Mouse (Mus musculus) hindbrain, embryonic 12.5 days (tissue): ENCODE measurements around the gene Pkp1. TPM values are rescaled to one million over a fixed set of nuclear protein-coding genes. Genes with fewer than 3 reads are reported as not detected.

Experiments used
- ATAC-seq: fragments of 200-750 bp; cut with Nextera tagmentation; 2 replicates; pipeline ENCODE4 v1.8.0; 2017; ENCODE audit warnings: moderate TSS enrichment; ENCODE audit not compliant: low FRiP score
- H3K27ac ChIP-seq: fragments of 300-500 bp; sonication (generic); 2 replicates; pipeline ENCODE4 v1.5.1; 2016; ENCODE audit warnings: mild to moderate bottlenecking
- H3K27me3 ChIP-seq: fragments of 300-500 bp; sonication (generic); 2 replicates; pipeline ENCODE4 v1.6.1; 2016; ENCODE audit warnings: mild to moderate bottlenecking
- H3K36me3 ChIP-seq: fragments of 300-500 bp; sonication (generic); 2 replicates; pipeline ENCODE4 v1.6.1; 2016; ENCODE audit warnings: mild to moderate bottlenecking
- H3K4me1 ChIP-seq: fragments of 300-500 bp; sonication (generic); 2 replicates; pipeline ENCODE4 v1.6.1; 2016
- H3K4me2 ChIP-seq: fragments of 300-500 bp; sonication (generic); replicated peaks from 2 replicates; pipeline ENCODE4 v1.6.1; 2016; ENCODE audit warnings: mild to moderate bottlenecking
- H3K4me3 ChIP-seq: fragments of 300-500 bp; sonication (generic); 2 replicates; pipeline ENCODE4 v1.5.1; 2016; ENCODE audit warnings: mild to moderate bottlenecking
- H3K9ac ChIP-seq: fragments of 300-500 bp; sonication (generic); 2 replicates; pipeline ENCODE4 v1.6.1; 2016; ENCODE audit warnings: mild to moderate bottlenecking, moderate library complexity
- H3K9me3 ChIP-seq: fragments of 300-500 bp; sonication (generic); replicated peaks from 2 replicates; pipeline ENCODE4 v1.6.1; 2016; ENCODE audit warnings: mild to moderate bottlenecking
- WGBS: fragments of 180-500 bp; shearing (Covaris S2); methylation state at CpG from one replicate; pipeline ENCODE4 v1.1.7; 2016; 5-methylcytosine and 5-hydroxymethylcytosine counted together
- polyA plus RNA-seq: library from polyadenylated mRNA; unstranded; fragments of >200 nt; fragmentation: Nextera tagmentation; extraction: Ambion mirVana; gene quantifications from 2 replicates; pipeline ENCODE4 v1.2.1, GENCODE M21; 2016

Pkp1 gene
- polyA plus RNA-seq, 1 experiment from 2014 or later: 0.39 TPM

GRCm38 (mm10) chr1:135936091-135936490 is 17.1 kb upstream of the Pkp1 start:
- H3K27me3 ChIP-seq: no peaks in the 10 kb centered on the region
- ATAC-seq: no peak
- H3K27ac ChIP-seq: no peak overlapping the region
- no peak overlapping the region for H3K9ac ChIP-seq
- no peak overlapping the region for H3K4me2 ChIP-seq
- H3K4me3 ChIP-seq: no peak overlapping the region
- no peaks in the 10 kb centered on the region for H3K4me1 ChIP-seq
- 71% methylated on average over 1 of the region's 1 CpGs for WGBS
- H3K36me3 ChIP-seq: no peaks in the 10 kb centered on the region
- no peaks in the 10 kb centered on the region for H3K9me3 ChIP-seq

- no peak overlapping the region for H3K27ac ChIP-seq
- 81% methylated on average over 18 of the region's 18 CpGs for WGBS
- 0 out of 2 replicates have a peak, but pooled peaks cover 4% of the 10 kb centered on the region for H3K4me1 ChIP-seq
- no peak overlapping the region for H3K4me2 ChIP-seq
- no peaks in the 10 kb centered on the region for H3K36me3 ChIP-seq
- H3K4me3 ChIP-seq: no peak overlapping the region
- no peaks in the 10 kb centered on the region for H3K27me3 ChIP-seq
- no peaks in the 10 kb centered on the region for H3K9me3 ChIP-seq
- no peak for ATAC-seq
- no peak overlapping the region for H3K9ac ChIP-seq
Observed at GRCm38 (mm10) chr1:135933704-135934293, 14.8 kb upstream of the Pkp1 start.

GRCm38 (mm10) chr1:135929876-135930275 is 10.9 kb upstream of the Pkp1 start:
- 0 out of 2 replicates have a peak, but pooled peaks cover 3% of the 10 kb centered on the region for H3K27me3 ChIP-seq
- no peaks in the 10 kb centered on the region for H3K36me3 ChIP-seq
- no peak overlapping the region for H3K4me2 ChIP-seq
- ATAC-seq: no peak
- H3K4me3 ChIP-seq: no peak overlapping the region
- no peak overlapping the region for H3K9ac ChIP-seq
- no peak overlapping the region for H3K27ac ChIP-seq
- 60% methylated on average over 3 of the region's 3 CpGs for WGBS
- H3K4me1 ChIP-seq: 0 out of 2 replicates have a peak, but pooled peaks cover 4% of the 10 kb centered on the region
- no peaks in the 10 kb centered on the region for H3K9me3 ChIP-seq

GRCm38 (mm10) chr1:135925848-135926247 is 6.8 kb upstream of the Pkp1 start:
- Histone ChIP-seq H3K27me3 (peaks cover 26% of the 10 kb centered on the region), H3K27ac (no peak overlapping the region), H3K9me3 (no peaks in the 10 kb centered on the region), H3K4me1 (0 out of 2 replicates have a peak, but pooled peaks cover 4% of the 10 kb centered on the region), H3K9ac (no peak overlapping the region), H3K36me3 (no peaks in the 10 kb centered on the region), H3K4me2 (no peak overlapping the region), H3K4me3 (no peak overlapping the region)
- no peak for ATAC-seq
- 77% methylated on average over 5 of the region's 5 CpGs for WGBS

GRCm38 (mm10) chr1:135924377-135924994 is 5.5 kb upstream of the Pkp1 start:
- peaks cover 39% of the 10 kb centered on the region for H3K27me3 ChIP-seq
- no peaks in the 10 kb centered on the region for H3K9me3 ChIP-seq
- 72% methylated on average over 5 of the region's 5 CpGs for WGBS
- no peaks in the 10 kb centered on the region for H3K36me3 ChIP-seq
- no peak overlapping the region for H3K4me3 ChIP-seq
- H3K27ac ChIP-seq: no peak overlapping the region
- H3K4me1 ChIP-seq: no peaks in the 10 kb centered on the region
- H3K9ac ChIP-seq: no peak overlapping the region
- H3K4me2 ChIP-seq: no peak overlapping the region
- no peak for ATAC-seq

- 78% methylated on average over 7 of the region's 7 CpGs for WGBS
- H3K4me2 ChIP-seq: no peak overlapping the region
- no peak overlapping the region for H3K4me3 ChIP-seq
- H3K27me3 ChIP-seq: peaks cover 52% of the 10 kb centered on the region
- no peaks in the 10 kb centered on the region for H3K36me3 ChIP-seq
- H3K9ac ChIP-seq: no peak overlapping the region
- H3K27ac ChIP-seq: no peak overlapping the region
- ATAC-seq: no peak
- peaks cover 8% of the 10 kb centered on the region for H3K4me1 ChIP-seq
- H3K9me3 ChIP-seq: no peaks in the 10 kb centered on the region
Observed at GRCm38 (mm10) chr1:135923229-135923628, 4.2 kb upstream of the Pkp1 start.

GRCm38 (mm10) chr1:135917206-135917605 is 1.8 kb downstream of the Pkp1 start:
- Histone ChIP-seq H3K27me3 (peaks cover 77% of the 10 kb centered on the region), H3K36me3 (no peaks in the 10 kb centered on the region), H3K9me3 (no peaks in the 10 kb centered on the region), H3K4me3 (no peak overlapping the region), H3K4me2 (no peak overlapping the region), H3K27ac (no peak overlapping the region), H3K9ac (no peak overlapping the region), H3K4me1 (peaks cover 8% of the 10 kb centered on the region)
- WGBS: 10% methylated on average over 5 of the region's 5 CpGs
- no peak for ATAC-seq

GRCm38 (mm10) chr1:135916486-135917058 is 2.4 kb downstream of the Pkp1 start:
- no peak for ATAC-seq
- peaks cover 8% of the 10 kb centered on the region for H3K4me1 ChIP-seq
- WGBS: 31% methylated on average over 5 of the region's 5 CpGs
- H3K27ac ChIP-seq: no peak overlapping the region
- no peaks in the 10 kb centered on the region for H3K36me3 ChIP-seq
- H3K4me3 ChIP-seq: no peak overlapping the region
- H3K9me3 ChIP-seq: no peaks in the 10 kb centered on the region
- H3K9ac ChIP-seq: no peak overlapping the region
- no peak overlapping the region for H3K4me2 ChIP-seq
- H3K27me3 ChIP-seq: peaks cover 71% of the 10 kb centered on the region

- Histone ChIP-seq H3K27ac (no peak overlapping the region), H3K4me1 (peaks cover 11% of the 10 kb centered on the region), H3K27me3 (peaks cover 55% of the 10 kb centered on the region), H3K36me3 (no peaks in the 10 kb centered on the region), H3K4me2 (no peak overlapping the region), H3K9me3 (no peaks in the 10 kb centered on the region), H3K4me3 (no peak overlapping the region), H3K9ac (no peak overlapping the region)
- ATAC-seq: no peak
- WGBS: 83% methylated on average over 4 of the region's 4 CpGs
Observed at GRCm38 (mm10) chr1:135913657-135914056, 5.3 kb downstream of the Pkp1 start.

- no peak for ATAC-seq
- WGBS: 12% methylated on average over 6 of the region's 6 CpGs
- Histone ChIP-seq H3K4me3 (no peak overlapping the region), H3K4me1 (peaks cover 8% of the 10 kb centered on the region), H3K4me2 (no peak overlapping the region), H3K9me3 (no peaks in the 10 kb centered on the region), H3K27me3 (peaks cover 17% of the 10 kb centered on the region; the same call in 1 of the 2 replicates), H3K27ac (no peak overlapping the region), H3K9ac (no peak overlapping the region), H3K36me3 (no peaks in the 10 kb centered on the region)
Observed at GRCm38 (mm10) chr1:135909381-135909780, 9.6 kb downstream of the Pkp1 start.

- H3K4me2 ChIP-seq: no peak overlapping the region
- H3K4me1 ChIP-seq: peaks cover 8% of the 10 kb centered on the region
- H3K9ac ChIP-seq: no peak overlapping the region
- H3K4me3 ChIP-seq: no peak overlapping the region
- 73% methylated on average over 11 of the region's 11 CpGs for WGBS
- peaks cover 15% of the 10 kb centered on the region for H3K27me3 ChIP-seq
- H3K36me3 ChIP-seq: no peaks in the 10 kb centered on the region
- H3K27ac ChIP-seq: no peak overlapping the region
- no peak for ATAC-seq
- no peaks in the 10 kb centered on the region for H3K9me3 ChIP-seq
Observed at GRCm38 (mm10) chr1:135906736-135907135, 12.3 kb downstream of the Pkp1 start.

- H3K27ac ChIP-seq: no peak overlapping the region
- no peak overlapping the region for H3K4me3 ChIP-seq
- no peaks in the 10 kb centered on the region for H3K9me3 ChIP-seq
- no peaks in the 10 kb centered on the region for H3K4me1 ChIP-seq
- ATAC-seq: no peak
- H3K36me3 ChIP-seq: no peaks in the 10 kb centered on the region
- H3K9ac ChIP-seq: no peak overlapping the region
- H3K4me2 ChIP-seq: no peak overlapping the region
- H3K27me3 ChIP-seq: peaks cover 2% of the 10 kb centered on the region; the same call in 1 of the 2 replicates
- WGBS: 71% methylated on average over 7 of the region's 7 CpGs
Observed at GRCm38 (mm10) chr1:135899991-135900515, 19.0 kb downstream of the Pkp1 start.
